Mouse (Mus musculus): ENCODE data around the gene Fap. TPM values are rescaled to one million over a fixed set of nuclear protein-coding genes. Genes with fewer than 3 reads are reported as not detected.

The Fap gene
- total and polyA plus RNA-seq, 2 experiments from 2014 or later: 0.52 to 0.77 TPM

DNA sequence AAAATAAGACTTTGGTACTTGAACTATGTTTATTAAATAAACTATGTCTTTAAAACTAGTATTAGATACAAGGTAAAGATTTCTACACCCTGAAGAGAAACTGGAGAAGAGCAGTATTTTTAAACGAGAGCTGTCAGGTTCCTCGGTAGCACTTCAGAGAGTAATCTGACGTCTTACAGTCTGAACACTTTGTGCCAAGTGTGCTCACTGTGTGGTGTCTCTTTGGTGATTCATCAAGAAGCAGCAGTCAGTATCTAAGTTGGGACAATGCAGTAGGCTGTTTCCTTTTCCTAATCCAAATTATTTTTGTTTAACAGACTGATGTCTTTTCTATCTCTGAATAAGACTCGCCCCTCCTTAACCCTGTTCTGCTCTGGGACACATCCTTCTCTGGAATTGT, 78.5 kb downstream of the Fap start:
- no peaks in the 10 kb centered on the region for H3K9me3 ChIP-seq (ENCODE audit: low read length)

DNA sequence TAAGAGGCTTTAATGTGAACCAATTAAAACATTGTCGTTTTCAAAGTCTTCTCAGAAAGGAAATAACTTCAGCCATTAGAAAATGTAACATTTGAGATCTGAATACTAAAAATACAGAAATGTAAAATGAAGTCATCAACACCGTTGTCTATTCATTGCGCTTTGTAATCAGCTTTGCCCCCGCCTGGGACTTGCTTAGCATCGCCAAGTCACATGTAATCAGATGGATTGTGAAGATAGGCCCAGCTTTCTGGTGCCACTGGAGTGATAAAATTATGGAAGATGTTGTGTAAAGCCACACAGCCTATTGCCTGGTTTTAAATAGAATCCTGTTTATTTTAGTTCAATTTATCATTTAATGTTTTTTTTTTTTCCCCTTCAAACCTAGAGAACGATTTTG, 84.0 kb downstream of the Fap start:
- no peak overlapping the region for H3K9ac ChIP-seq (replicated peaks; ENCODE audit: low read length, poor library complexity, severe bottlenecking)
- no peak overlapping the region for H3K4me3 ChIP-seq (ENCODE audit: low read depth, low read length)
- no peak for ATAC-seq (ENCODE audit: low FRiP score)

More for the DNA sequence above, 78.5 kb downstream of the Fap start:
- no peak for DNase-seq (ENCODE audit: low spot score)
- no peak overlapping the region for H3K4me3 ChIP-seq (ENCODE audit: low read depth, low read length)
- no peaks in the 10 kb centered on the region for H3K27me3 ChIP-seq (ENCODE audit: insufficient read depth, low read length)
- H3K27ac ChIP-seq (ENCODE audit: low read depth, low read length): no peak overlapping the region
- no peaks in the 10 kb centered on the region for H3K36me3 ChIP-seq (ENCODE audit: insufficient read depth, low read length)
- H3K4me2 ChIP-seq (ENCODE audit: low read depth, low read length, poor library complexity, severe bottlenecking): no peak overlapping the region
- WGBS: 75% methylated on average over 4 of the region's 4 CpGs
- ATAC-seq (ENCODE audit: low FRiP score): no peak
- TF ChIP-seq CTCF (IDR thresholded peaks at IDR 0.05): no peak
- H3K9ac ChIP-seq (replicated peaks; ENCODE audit: low read length, poor library complexity, severe bottlenecking): no peak overlapping the region
- H3K4me1 ChIP-seq (ENCODE audit: insufficient read depth, low read length): no peaks in the 10 kb centered on the region

DNA sequence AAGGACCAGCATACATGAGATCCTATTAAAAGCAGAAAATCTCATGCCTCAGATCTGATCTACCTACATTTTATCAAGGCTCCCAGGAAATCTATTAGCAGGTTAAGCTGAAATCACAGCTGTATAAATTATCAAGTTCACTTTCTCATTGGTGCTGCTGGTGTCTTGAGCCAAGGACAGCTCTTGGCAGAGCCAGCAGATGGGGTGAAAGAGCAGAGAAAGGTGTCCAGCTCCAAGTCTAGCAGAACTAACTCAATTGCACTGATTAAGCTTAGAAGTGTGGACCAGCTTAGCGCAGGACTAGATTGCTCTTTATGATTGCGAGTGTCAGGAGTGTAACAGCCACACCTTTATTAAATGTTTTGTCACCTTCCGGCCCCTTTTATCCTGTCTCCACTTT, 89.0 kb downstream of the Fap start:
- Histone ChIP-seq H3K36me3 (ENCODE audit: insufficient read depth, low read length) (no peaks in the 10 kb centered on the region), H3K4me1 (ENCODE audit: insufficient read depth, low read length) (no peaks in the 10 kb centered on the region), H3K27ac (ENCODE audit: low read depth, low read length) (no peak overlapping the region), H3K9ac (replicated peaks; ENCODE audit: low read length, poor library complexity, severe bottlenecking) (no peak overlapping the region), H3K9me3 (ENCODE audit: low read length) (no peaks in the 10 kb centered on the region), H3K27me3 (ENCODE audit: insufficient read depth, low read length) (no peaks in the 10 kb centered on the region), H3K4me3 (ENCODE audit: low read depth, low read length) (no peak overlapping the region), H3K4me2 (ENCODE audit: low read depth, low read length, poor library complexity, severe bottlenecking) (no peak overlapping the region)
- ATAC-seq (ENCODE audit: low FRiP score) (no peak), DNase-seq (ENCODE audit: low spot score) (peak; percentile 28)
- peak; percentile 28; the same call in 1 of the 2 replicates for TF ChIP-seq CTCF (IDR thresholded peaks at IDR 0.05)
- WGBS: 83% methylated on average over 3 of the region's 3 CpGs

More for the DNA sequence above, 84.0 kb downstream of the Fap start:
- no peaks in the 10 kb centered on the region for H3K36me3 ChIP-seq (ENCODE audit: insufficient read depth, low read length)
- H3K4me2 ChIP-seq (ENCODE audit: low read depth, low read length, poor library complexity, severe bottlenecking): no peak overlapping the region
- no peaks in the 10 kb centered on the region for H3K27me3 ChIP-seq (ENCODE audit: insufficient read depth, low read length)
- no peak for TF ChIP-seq CTCF (IDR thresholded peaks at IDR 0.05)
- DNase-seq (ENCODE audit: low spot score): no peak
- no peaks in the 10 kb centered on the region for H3K4me1 ChIP-seq (ENCODE audit: insufficient read depth, low read length)
- WGBS: 79% methylated on average over 6 of the region's 6 CpGs
- H3K27ac ChIP-seq (ENCODE audit: low read depth, low read length): no peak overlapping the region
- no peaks in the 10 kb centered on the region for H3K9me3 ChIP-seq (ENCODE audit: low read length)

DNA sequence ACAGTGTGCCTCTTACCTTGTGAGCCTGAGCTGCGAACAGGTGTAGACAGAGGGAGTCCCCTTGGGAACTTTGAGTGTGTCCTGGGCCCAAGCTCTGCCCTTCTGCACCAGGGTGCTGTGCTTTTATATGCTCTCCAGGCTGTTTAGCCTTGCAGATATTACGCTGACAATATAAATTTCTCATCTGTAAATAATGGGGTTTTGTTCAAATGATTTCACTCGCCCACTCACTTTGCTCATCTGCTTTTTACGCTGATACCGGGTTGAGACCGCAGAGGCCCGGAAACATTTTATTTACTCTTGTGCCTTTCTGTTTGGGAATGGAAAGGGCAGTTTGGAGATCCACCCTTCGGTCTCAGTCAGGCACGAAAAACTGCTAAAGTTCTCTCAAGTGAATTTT, 90.3 kb downstream of the Fap start, which contains the start of gene Gcg:
TSS of gene Gcg (minus strand) at position 101 of the 400 bp plus-strand sequence.
- ATAC-seq (ENCODE audit: low FRiP score) (no peak), DNase-seq (ENCODE audit: low spot score) (no peak)
- no peak for TF ChIP-seq CTCF (IDR thresholded peaks at IDR 0.05)
- H3K4me3 ChIP-seq (ENCODE audit: low read depth, low read length): no peak within 1 kb of the TSS
- no peak within 1 kb of the TSS for H3K4me2 ChIP-seq (ENCODE audit: low read depth, low read length, poor library complexity, severe bottlenecking)
- WGBS: 87% methylated on average over 9 of the region's 9 CpGs
- no peak within 1 kb of the TSS for H3K27ac ChIP-seq (ENCODE audit: low read depth, low read length)
- H3K36me3 ChIP-seq (ENCODE audit: insufficient read depth, low read length): no peaks in the 10 kb centered on the region
- H3K4me1 ChIP-seq (ENCODE audit: insufficient read depth, low read length): no peaks in the 10 kb centered on the region
- no peaks in the 10 kb centered on the region for H3K9me3 ChIP-seq (ENCODE audit: low read length)
- no peaks in the 10 kb centered on the region for H3K27me3 ChIP-seq (ENCODE audit: insufficient read depth, low read length)
- no peak within 1 kb of the TSS for H3K9ac ChIP-seq (replicated peaks; ENCODE audit: low read length, poor library complexity, severe bottlenecking)

DNA sequence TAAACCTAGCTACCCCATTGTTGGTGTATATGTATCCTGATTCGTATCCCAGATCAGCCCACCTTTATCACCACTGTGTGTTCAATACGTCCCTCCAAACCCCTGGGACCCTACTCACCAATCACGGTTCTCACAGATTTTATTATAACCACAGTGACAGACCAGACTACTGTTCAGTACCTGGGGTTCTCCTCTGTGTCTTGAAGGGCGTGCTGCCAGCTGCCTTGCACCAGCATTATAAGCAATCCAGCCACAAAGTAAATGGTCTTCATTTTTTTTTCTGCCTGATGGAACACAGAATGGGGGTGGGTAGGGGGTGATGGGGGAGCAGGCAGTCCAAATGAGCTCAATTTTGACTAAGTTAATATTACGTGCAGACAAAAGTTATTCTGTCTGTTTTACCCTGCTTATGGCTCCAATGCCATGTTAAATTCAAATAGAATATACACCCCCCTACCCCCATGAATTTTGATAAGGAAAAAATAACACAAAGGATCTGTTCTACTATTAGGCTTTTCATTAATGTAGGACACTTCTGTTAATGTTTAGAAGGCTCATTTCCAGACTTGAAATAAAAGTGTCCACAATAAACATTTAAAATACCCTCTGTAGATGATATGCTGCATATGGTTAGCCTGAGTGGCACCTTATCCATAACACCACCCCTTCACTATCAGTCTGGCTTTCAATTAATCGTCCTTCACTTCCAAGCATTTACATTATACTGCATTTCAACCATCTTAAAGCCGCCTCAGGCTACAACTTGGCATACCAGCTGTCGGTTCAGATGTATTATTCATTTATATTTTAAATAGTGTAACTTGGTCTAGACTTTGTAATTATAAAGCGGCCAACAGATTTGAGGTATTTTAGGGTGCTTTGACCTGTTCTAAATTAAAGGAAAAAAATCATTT, 93.3 kb downstream of the Fap start:
- 57% methylated on average over 9 of the region's 9 CpGs for WGBS
- Histone ChIP-seq H3K27ac (ENCODE audit: low read depth, low read length) (no peak overlapping the region), H3K9me3 (ENCODE audit: low read length) (no peaks in the 10 kb centered on the region), H3K9ac (replicated peaks; ENCODE audit: low read length, poor library complexity, severe bottlenecking) (no peak overlapping the region), H3K4me2 (ENCODE audit: low read depth, low read length, poor library complexity, severe bottlenecking) (no peak overlapping the region), H3K27me3 (ENCODE audit: insufficient read depth, low read length) (no peaks in the 10 kb centered on the region), H3K4me1 (ENCODE audit: insufficient read depth, low read length) (no peaks in the 10 kb centered on the region), H3K36me3 (ENCODE audit: insufficient read depth, low read length) (no peaks in the 10 kb centered on the region), H3K4me3 (ENCODE audit: low read depth, low read length) (no peak overlapping the region)
- no peak for TF ChIP-seq CTCF (IDR thresholded peaks at IDR 0.05)
- DNase-seq (ENCODE audit: low spot score) (no peak), ATAC-seq (ENCODE audit: low FRiP score) (peak; percentile 66)

DNA sequence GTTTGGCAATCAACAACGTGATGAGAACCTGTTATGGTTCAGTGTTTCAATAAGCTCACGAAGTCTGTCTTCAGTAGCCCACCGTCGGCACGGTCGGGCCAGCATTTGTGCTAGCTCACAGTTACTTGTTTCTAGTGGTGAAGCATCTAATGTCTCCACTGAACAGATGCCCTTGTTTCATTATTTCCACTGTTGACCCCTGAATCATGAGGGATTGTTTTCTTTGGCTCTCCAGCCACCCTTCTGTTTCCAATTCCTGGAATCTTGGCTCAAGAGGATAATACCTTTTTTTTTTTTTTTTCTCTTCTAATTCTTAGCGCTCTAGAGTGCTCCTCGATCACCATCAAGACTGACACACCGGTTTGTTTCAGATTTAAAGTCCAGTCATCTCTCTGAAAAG, 104.3 kb downstream of the Fap start:
- H3K4me3 ChIP-seq (ENCODE audit: low read depth, low read length): no peak overlapping the region
- no peak overlapping the region for H3K9ac ChIP-seq (replicated peaks; ENCODE audit: low read length, poor library complexity, severe bottlenecking)
- no peak for DNase-seq (ENCODE audit: low spot score)
- no peak overlapping the region for H3K27ac ChIP-seq (ENCODE audit: low read depth, low read length)
- no peaks in the 10 kb centered on the region for H3K27me3 ChIP-seq (ENCODE audit: insufficient read depth, low read length)
- H3K4me1 ChIP-seq (ENCODE audit: insufficient read depth, low read length): no peaks in the 10 kb centered on the region
- no peak for ATAC-seq (ENCODE audit: low FRiP score)
- H3K4me2 ChIP-seq (ENCODE audit: low read depth, low read length, poor library complexity, severe bottlenecking): no peak overlapping the region
- no peaks in the 10 kb centered on the region for H3K36me3 ChIP-seq (ENCODE audit: insufficient read depth, low read length)
- H3K9me3 ChIP-seq (ENCODE audit: low read length): no peaks in the 10 kb centered on the region
- 82% methylated on average over 9 of the region's 9 CpGs for WGBS
- no peak for TF ChIP-seq CTCF (IDR thresholded peaks at IDR 0.05)

All from midbrain, postnatal 0 days (tissue).